Mouse (Mus musculus) E14TG2a.4 (cell line): ENCODE data around the gene Foxl1.

ENCODE experiments used
- H3K27me3 ChIP-seq: 2 replicates; pipeline ENCODE4 v1.6.1; 2014; ENCODE audit warnings: low read length, control low read depth; ENCODE audit not compliant: insufficient read depth
- H3K36me3 ChIP-seq: 2 replicates; pipeline ENCODE4 v1.6.1; 2014; ENCODE audit warnings: low read length, control low read depth; ENCODE audit not compliant: insufficient read depth
- H3K4me1 ChIP-seq: replicated peaks from 2 replicates; pipeline ENCODE4 v1.6.1; 2014; ENCODE audit warnings: low read depth, low read length, control low read depth
- H3K4me3 ChIP-seq: replicated peaks from 2 replicates; pipeline ENCODE4 v1.5.1; 2014; ENCODE audit warnings: mild to moderate bottlenecking, low read length
- H3K9me3 ChIP-seq: 2 replicates; pipeline ENCODE4 v1.6.1; 2014; ENCODE audit warnings: low read length, control low read depth
- CTCF ChIP-seq: conservative IDR thresholded peaks from 2 replicates; pipeline ENCODE4 v1.5.1; 2014; ENCODE audit warnings: low read length
- NANOG ChIP-seq: IDR thresholded peaks from 2 replicates; pipeline ENCODE4 v1.6.1; 2014; ENCODE audit warnings: borderline replicate concordance, low read length, mixed read lengths
- POU5F1 ChIP-seq: IDR thresholded peaks from 2 replicates; pipeline ENCODE4 v1.6.1; 2014; ENCODE audit warnings: low read length, borderline replicate concordance

Gene Foxl1

DNA sequence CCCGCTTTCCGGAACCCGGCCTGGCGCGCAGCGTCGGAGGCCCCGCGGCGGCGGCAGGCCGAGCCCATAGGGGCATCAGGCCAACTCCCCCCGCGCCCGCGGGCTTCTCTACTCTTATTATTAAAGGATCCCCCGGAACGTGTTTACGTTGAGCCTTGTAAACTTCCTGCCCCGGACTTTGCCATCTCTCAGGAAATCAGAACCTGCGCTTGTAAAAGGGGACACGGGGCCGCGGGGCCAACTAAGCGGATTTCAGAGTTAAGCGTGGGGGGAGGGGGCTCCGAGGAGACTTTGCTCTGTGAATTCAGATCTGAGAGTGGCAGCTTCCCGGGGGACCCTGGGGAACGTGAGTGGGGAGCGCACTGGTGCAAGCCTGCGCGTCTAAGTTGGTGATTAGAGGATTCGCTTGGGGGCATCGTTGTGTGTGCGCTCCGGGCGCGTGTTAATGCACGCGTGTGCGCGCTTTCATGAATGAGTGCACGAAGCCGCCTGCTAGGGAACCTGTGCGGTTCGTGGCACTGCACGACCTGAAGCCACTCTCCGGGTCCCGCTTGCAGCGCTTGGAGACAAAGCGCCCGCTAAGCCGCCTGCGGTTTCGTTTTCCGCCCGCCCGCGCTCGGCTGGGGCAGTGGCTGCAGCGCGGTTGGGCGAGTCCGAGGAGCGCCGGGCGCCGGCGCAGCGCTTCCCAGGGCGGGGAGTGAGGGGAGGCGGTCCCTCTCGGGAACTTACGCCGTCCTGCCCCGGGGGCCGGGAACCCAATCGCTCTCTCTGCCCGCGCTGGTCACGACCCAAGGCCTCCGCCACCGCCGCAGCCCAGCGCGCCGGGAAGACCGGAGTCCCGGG, 44.4 kb upstream of the Foxl1 start:
- Histone ChIP-seq H3K4me3 (peak overlapping the region; percentile 78), H3K4me1 (peaks cover 36% of the 10 kb centered on the region), H3K27me3 (peaks cover 94% of the 10 kb centered on the region), H3K9me3 (no peaks in the 10 kb centered on the region), H3K36me3 (no peaks in the 10 kb centered on the region)
- TF ChIP-seq NANOG (no peak), POU5F1 (no peak), CTCF (no peak)

DNA sequence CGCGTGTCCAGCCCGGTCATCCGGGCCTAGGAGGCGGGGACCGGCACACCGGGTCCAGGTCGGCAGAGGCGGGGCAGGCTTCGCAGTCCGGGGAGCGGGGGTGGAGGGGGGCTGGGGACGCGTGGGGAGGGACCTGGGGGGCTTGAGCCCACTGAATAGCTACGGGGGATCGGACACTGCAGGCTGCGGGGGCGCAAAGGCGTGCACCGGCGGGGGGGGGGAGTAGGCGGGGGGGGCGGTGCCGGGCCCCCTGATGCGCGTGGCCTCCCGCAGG, 43.9 kb upstream of the Foxl1 start:
- peaks cover 94% of the 10 kb centered on the region for H3K27me3 ChIP-seq
- H3K4me3 ChIP-seq: peak overlapping the region; percentile 78
- peaks cover 40% of the 10 kb centered on the region for H3K4me1 ChIP-seq
- no peaks in the 10 kb centered on the region for H3K36me3 ChIP-seq
- no peak for TF ChIP-seq POU5F1
- no peak for TF ChIP-seq CTCF
- no peak for TF ChIP-seq NANOG
- no peaks in the 10 kb centered on the region for H3K9me3 ChIP-seq

DNA sequence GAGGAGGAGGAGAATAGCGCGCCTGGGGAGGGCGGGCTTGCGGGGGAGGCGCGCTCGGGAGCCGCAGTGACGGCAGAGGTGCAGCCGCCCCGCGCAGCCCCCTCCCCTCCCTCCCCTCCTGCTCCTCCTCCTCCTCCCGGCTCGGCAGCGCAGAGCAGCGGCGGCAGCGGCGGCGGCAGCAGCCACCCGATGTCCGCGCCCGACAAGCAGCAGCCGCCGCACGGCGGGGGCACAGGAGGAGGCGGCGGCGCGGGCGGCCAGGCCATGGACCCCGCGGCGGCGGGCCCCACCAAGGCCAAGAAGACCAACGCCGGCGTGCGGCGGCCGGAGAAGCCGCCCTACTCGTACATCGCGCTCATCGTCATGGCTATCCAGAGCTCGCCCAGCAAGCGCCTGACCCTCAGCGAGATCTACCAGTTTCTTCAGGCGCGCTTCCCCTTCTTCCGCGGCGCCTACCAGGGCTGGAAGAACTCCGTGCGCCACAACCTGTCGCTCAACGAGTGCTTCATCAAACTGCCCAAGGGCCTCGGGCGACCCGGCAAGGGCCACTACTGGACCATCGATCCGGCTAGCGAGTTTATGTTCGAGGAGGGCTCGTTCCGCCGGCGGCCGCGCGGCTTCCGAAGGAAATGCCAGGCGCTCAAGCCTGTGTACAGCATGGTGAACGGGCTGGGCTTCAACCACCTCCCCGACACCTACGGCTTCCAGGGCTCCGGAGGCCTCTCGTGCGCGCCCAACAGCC, 43.4 kb upstream of the Foxl1 start, which contains the start of gene Foxf1:
TSS of gene Foxf1 (plus strand) at position 177 of the 742 bp plus-strand sequence.
- Histone ChIP-seq H3K36me3 (no peaks in the 10 kb centered on the region), H3K9me3 (no peaks in the 10 kb centered on the region), H3K4me1 (peaks cover 45% of the 10 kb centered on the region), H3K27me3 (peaks cover 94% of the 10 kb centered on the region), H3K4me3 (peak within 1 kb of the TSS; percentile 78)
- TF ChIP-seq CTCF: no peak
- TF ChIP-seq NANOG: no peak
- TF ChIP-seq POU5F1: no peak

DNA sequence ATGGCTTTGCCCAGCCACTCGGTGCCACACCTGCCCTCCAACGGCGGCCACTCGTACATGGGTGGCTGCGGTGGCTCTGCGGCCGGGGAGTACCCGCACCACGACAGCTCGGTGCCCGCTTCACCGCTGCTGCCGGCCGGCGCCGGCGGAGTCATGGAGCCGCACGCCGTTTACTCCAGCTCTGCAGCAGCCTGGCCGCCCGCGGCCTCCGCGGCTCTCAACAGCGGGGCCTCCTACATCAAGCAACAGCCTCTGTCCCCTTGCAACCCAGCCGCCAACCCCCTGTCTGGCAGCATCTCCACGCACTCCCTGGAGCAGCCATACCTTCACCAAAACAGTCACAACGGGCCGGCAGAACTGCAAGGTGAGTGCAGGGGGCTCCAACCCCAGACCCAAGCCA, 42.7 kb upstream of the Foxl1 start:
- Histone ChIP-seq H3K4me1 (peaks cover 49% of the 10 kb centered on the region), H3K27me3 (peaks cover 94% of the 10 kb centered on the region)
- TF ChIP-seq POU5F1 (no peak), NANOG (no peak), CTCF (no peak)

DNA sequence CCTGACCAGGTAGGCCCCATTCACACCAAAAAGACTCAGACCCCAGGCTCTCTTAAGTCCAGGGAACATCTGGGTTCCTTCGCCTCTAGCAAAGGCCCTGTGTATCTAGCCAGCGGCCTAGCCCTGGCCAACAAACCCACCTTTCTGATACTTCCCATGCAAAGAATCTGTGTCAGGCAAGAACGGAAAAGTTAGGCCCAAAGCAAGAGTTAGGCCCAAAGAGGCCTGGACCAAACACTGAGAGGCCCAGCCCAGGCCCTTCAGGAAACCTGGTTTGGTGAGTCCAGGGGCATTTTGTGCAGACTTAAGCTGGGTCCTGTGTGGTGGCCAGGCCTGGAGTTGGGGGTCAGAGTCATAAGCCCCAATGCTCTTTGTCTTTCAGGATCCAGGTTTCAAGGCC, 42.2 kb upstream of the Foxl1 start:
- TF ChIP-seq CTCF: no peak
- TF ChIP-seq NANOG: no peak
- no peak for TF ChIP-seq POU5F1

More for the DNA sequence above, 42.7 kb upstream of the Foxl1 start:
- Histone ChIP-seq H3K9me3 (no peaks in the 10 kb centered on the region), H3K36me3 (no peaks in the 10 kb centered on the region), H3K4me3 (peak overlapping the region; percentile 69)

DNA sequence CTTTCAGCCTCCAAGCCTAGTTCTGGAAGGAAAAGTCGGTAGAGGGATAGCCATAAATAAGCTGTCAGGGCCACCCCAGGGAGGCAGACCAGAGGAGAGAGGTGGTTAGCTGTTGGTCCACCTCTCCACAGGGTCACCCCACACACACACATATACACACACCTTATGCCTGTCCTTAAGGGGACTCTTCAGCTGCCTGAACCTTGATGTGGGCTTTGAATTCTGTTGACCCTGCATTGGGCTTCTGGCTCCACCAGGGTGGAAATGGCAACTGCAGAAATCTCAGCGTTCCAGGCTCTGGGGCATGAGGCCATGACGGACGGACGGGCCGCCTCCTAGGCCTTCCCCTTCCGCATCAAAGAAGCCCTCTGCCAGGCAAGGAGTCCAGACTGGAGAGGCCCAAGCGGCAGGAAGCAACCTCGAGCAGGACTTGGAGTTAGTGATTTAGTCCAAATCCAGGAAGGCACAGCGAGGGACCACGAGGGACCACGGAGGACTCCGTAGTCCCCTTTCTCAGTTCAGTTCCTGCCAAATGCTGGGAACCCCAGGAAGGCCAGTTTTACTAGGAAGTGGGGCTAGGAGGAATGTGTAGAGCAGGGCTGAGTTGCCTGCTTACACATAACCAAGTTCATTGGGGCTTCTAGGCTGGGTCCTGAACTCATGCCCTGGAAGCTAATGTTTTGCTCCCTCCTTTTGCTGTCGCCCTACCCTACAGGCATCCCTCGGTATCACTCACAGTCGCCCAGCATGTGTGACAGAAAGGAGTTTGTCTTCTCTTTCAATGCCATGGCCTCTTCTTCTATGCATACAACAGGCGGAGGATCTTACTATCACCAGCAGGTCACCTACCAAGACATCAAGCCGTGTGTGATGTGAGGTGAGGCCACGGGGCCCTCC, 41.5 kb upstream of the Foxl1 start:
- no peaks in the 10 kb centered on the region for H3K9me3 ChIP-seq
- TF ChIP-seq CTCF (no peak), NANOG (no peak), POU5F1 (no peak)
- H3K36me3 ChIP-seq: no peaks in the 10 kb centered on the region
- H3K4me1 ChIP-seq: peaks cover 50% of the 10 kb centered on the region
- no peak overlapping the region for H3K4me3 ChIP-seq
- H3K27me3 ChIP-seq: peaks cover 94% of the 10 kb centered on the region

More for the DNA sequence above, 42.2 kb upstream of the Foxl1 start:
- Histone ChIP-seq H3K4me3 (no peak overlapping the region), H3K27me3 (peaks cover 94% of the 10 kb centered on the region), H3K9me3 (no peaks in the 10 kb centered on the region), H3K4me1 (peaks cover 47% of the 10 kb centered on the region), H3K36me3 (no peaks in the 10 kb centered on the region)

DNA sequence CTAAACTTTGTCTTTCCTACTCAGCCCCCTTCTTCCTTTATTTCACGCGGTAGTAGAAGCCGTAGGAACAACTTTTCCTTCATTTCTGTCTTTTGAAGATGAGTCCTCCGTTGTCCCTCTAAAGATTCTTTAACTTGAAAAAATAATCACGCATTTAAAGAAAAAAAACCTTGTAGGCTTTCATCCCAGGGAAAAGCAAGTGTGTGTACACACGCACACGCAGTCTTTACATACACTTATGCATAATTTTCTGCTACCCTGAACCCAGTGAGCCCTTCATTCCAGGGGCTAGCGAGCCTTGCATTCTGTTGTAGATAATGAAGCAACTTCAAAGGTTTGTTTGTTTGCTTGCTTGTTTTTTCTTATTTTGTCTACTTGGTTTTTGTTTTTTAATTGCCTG, 39.5 kb upstream of the Foxl1 start:
- TF ChIP-seq NANOG: no peak
- no peak for TF ChIP-seq CTCF
- no peak for TF ChIP-seq POU5F1
- H3K36me3 ChIP-seq: no peaks in the 10 kb centered on the region
- peaks cover 90% of the 10 kb centered on the region for H3K27me3 ChIP-seq
- peaks cover 50% of the 10 kb centered on the region for H3K4me1 ChIP-seq
- H3K9me3 ChIP-seq: no peaks in the 10 kb centered on the region
- H3K4me3 ChIP-seq: no peak overlapping the region

DNA sequence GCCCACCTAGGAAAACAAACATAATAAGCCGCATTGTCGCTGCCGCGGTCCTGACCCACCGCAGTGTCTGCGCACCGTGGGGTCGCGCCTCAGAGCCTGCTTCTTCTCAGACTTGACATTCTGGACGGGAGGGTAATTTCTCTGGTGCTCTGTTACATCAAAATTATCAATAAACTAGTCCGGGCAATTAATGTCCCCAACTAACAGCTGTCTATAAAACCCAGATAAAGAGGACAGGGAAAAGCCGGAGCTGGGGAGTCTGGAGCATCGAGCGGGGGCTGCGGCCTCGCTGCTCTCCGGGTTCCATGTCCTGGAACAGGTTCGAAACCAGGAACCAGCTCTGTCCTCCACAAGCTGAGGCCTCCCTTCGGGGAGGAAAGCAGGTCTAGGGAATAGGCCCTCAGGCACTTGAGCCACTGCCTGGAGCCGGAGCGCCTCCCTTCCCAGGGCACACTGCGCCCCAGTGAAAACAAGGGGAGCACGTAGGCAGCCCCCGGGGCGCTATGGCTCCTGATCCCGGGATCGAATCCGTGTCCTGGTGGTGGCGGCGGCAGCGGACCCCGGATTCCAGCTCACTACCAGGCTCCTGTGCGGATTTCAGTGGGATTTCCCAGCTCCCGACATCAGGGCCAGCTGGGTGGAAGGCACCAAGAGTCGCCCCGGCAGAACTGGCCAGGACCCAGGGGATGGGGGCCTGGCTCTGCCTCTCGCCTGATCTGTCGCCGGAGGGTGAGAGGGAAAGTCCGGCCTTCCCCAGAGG, 38.7 kb upstream of the Foxl1 start:
- TF ChIP-seq POU5F1 (no peak), CTCF (no peak), NANOG (no peak)
- Histone ChIP-seq H3K4me1 (peaks cover 49% of the 10 kb centered on the region), H3K9me3 (no peaks in the 10 kb centered on the region), H3K36me3 (no peaks in the 10 kb centered on the region), H3K27me3 (peaks cover 92% of the 10 kb centered on the region), H3K4me3 (peak overlapping the region; percentile 71)
